ENCODE assay signal across 8 mouse cellular contexts in the genomic region with DNA sequence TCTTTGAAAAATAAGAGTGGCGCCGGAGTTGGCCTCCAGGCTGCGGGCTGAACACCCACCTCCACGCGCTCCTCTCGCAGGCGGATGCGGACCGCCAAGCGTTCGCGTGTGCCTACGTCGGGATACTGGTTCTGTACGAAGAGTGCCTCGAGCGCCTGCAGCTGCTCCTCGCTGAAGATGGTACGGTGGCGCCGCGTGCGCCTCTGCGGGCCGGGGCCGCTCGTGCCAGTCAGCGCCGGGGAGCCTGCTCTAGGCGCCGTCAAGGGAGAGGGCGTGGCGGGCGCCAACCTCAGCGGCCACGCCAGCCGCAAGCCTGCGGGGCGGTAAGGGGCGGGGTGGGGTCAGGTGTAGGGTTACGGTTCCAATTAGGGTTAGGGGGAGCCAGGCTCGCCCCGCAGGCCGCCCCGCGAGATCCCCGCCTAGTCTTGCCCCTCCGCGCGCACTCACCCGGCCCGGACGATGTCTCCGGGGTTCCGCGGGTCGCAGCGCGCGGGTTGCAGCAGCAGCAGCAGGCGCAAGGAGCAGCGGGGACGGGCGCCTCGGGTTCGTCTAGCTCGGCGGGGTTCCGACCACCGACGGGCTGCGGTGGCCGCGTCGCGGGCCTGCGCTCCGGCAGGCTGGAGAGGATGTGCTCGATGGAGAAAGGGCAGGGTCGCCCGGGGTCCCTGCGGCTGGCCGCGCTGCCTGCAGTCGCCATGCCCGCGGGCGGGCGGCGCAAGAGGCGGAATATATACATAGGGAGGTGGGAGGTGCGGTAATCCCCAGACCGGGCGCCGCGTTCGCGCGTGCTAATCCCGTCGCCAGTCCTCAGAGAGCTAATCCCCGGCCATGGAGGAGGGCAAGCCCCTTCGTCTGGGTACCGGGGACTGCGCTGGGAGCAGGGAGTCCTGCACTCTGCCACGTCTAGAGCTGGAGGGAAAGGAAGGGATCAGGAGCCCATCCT. TPM values are rescaled to one million over a fixed set of nuclear protein-coding genes. Genes with fewer than 3 reads are reported as not detected.
DNase-seq lines count a peak whose midpoint lies in the region; ATAC-seq lines count a peak whose summit lies in the region.

A gene (minus strand): TSS at position 753 of the 943 bp plus-strand sequence.

- H3K36me3 ChIP-seq in lung, embryonic 16.5 days (ENCODE audit: control insufficient read depth, insufficient read depth, low read length), result no peaks in the 10 kb centered on the region
- no peaks in the 10 kb centered on the region for H3K36me3 ChIP-seq in embryonic facial prominence, embryonic 10.5 days (replicated peaks)
- H3K36me3 ChIP-seq in hindbrain, embryonic 15.5 days, result no peaks in the 10 kb centered on the region
- no peaks in the 10 kb centered on the region for H3K36me3 ChIP-seq in midbrain, embryonic 11.5 days (ENCODE audit: control insufficient read depth, insufficient read depth, low read length)

- H3K9ac ChIP-seq in lung, embryonic 16.5 days (ENCODE audit: low read length), result 0 out of 2 replicates have a peak within 1 kb of the TSS, but pooled peaks have one; percentile 27
- no peak within 1 kb of the TSS for H3K9ac ChIP-seq in hindbrain, embryonic 15.5 days
- H3K9ac ChIP-seq in midbrain, embryonic 11.5 days (ENCODE audit: low read length), result peak within 1 kb of the TSS; percentile 38; the same call in 1 of the 2 replicates

- H3K4me3 ChIP-seq in lung, embryonic 16.5 days (ENCODE audit: low read length), result peak within 1 kb of the TSS; percentile 47
- peak within 1 kb of the TSS; percentile 59 for H3K4me3 ChIP-seq in embryonic facial prominence, embryonic 10.5 days
- peak within 1 kb of the TSS; percentile 29 for H3K4me3 ChIP-seq in hindbrain, embryonic 15.5 days
- peak within 1 kb of the TSS; percentile 32 for H3K4me3 ChIP-seq in midbrain, embryonic 11.5 days (ENCODE audit: low read depth, low read length)

- WGBS in lung, embryonic 16.5 days, result under 1% methylated on average over 96 of the region's 106 CpGs
- WGBS in embryonic facial prominence, embryonic 10.5 days, result under 1% methylated on average over 106 of the region's 106 CpGs
- WGBS in hindbrain, embryonic 15.5 days, result under 1% methylated on average over 104 of the region's 106 CpGs
- under 1% methylated on average over 103 of the region's 106 CpGs for WGBS in midbrain, embryonic 11.5 days

- peaks cover 64% of the 10 kb centered on the region for H3K27me3 ChIP-seq in lung, embryonic 16.5 days (ENCODE audit: control insufficient read depth, insufficient read depth, low read depth, low read length)
- peaks cover 80% of the 10 kb centered on the region for H3K27me3 ChIP-seq in embryonic facial prominence, embryonic 10.5 days (replicated peaks; ENCODE audit: low read depth, poor library complexity, severe bottlenecking)
- peaks cover 67% of the 10 kb centered on the region for H3K27me3 ChIP-seq in hindbrain, embryonic 15.5 days
- peaks cover 67% of the 10 kb centered on the region for H3K27me3 ChIP-seq in midbrain, embryonic 11.5 days (ENCODE audit: control insufficient read depth, insufficient read depth, low read length)

- no peak for ATAC-seq in lung, embryonic 16.5 days (ENCODE audit: low read depth)
- no peak for ATAC-seq in hindbrain, embryonic 15.5 days (ENCODE audit: low FRiP score, low read depth)
- ATAC-seq in midbrain, embryonic 11.5 days (ENCODE audit: low FRiP score), result 0 out of 2 replicates have a peak, but pooled peaks have one; percentile 12

- DNase-seq in lung, postnatal 25 days (ENCODE audit: low spot score), result no peak
- DNase-seq in embryonic facial prominence, embryonic 10.5 days (ENCODE audit: low spot score), result peak; percentile 66
- DNase-seq in midbrain, embryonic 11.5 days (ENCODE audit: low spot score, missing footprints), result peak; percentile 91
- DNase-seq in thymus, postnatal 4 days, result peak; percentile 65
- no peak for DNase-seq in frontal cortex, postnatal 14 days (ENCODE audit: low spot score in 2 of 2)
- no peak for DNase-seq in urinary bladder, adult 18-20 months (ENCODE audit: low spot score in 2 of 2)

- no peak within 1 kb of the TSS for H3K27ac ChIP-seq in lung, embryonic 16.5 days (ENCODE audit: low read length)
- peak within 1 kb of the TSS; percentile 44; the same call in 1 of the 2 replicates for H3K27ac ChIP-seq in embryonic facial prominence, embryonic 10.5 days (replicated peaks)
- no peak within 1 kb of the TSS for H3K27ac ChIP-seq in hindbrain, embryonic 15.5 days (replicated peaks)
- no peak within 1 kb of the TSS for H3K27ac ChIP-seq in midbrain, embryonic 11.5 days (ENCODE audit: low read depth, low read length)

- H3K4me1 ChIP-seq in lung, embryonic 16.5 days (replicated peaks; ENCODE audit: control insufficient read depth, insufficient read depth, low read length), result peaks cover 16% of the 10 kb centered on the region
- H3K4me1 ChIP-seq in embryonic facial prominence, embryonic 10.5 days, result peaks cover 20% of the 10 kb centered on the region
- H3K4me1 ChIP-seq in hindbrain, embryonic 15.5 days (replicated peaks), result peaks cover 19% of the 10 kb centered on the region
- peaks cover 17% of the 10 kb centered on the region for H3K4me1 ChIP-seq in midbrain, embryonic 11.5 days (ENCODE audit: control insufficient read depth, insufficient read depth, low read length)

- H3K4me2 ChIP-seq in lung, embryonic 16.5 days (ENCODE audit: low read depth, low read length), result peak within 1 kb of the TSS; percentile 74
- peak within 1 kb of the TSS; percentile 55 for H3K4me2 ChIP-seq in hindbrain, embryonic 15.5 days
- peak within 1 kb of the TSS; percentile 49 for H3K4me2 ChIP-seq in midbrain, embryonic 11.5 days

- H3K9me3 ChIP-seq in lung, embryonic 16.5 days (ENCODE audit: control insufficient read depth, low read length), result no peaks in the 10 kb centered on the region
- H3K9me3 ChIP-seq in embryonic facial prominence, embryonic 10.5 days, result no peaks in the 10 kb centered on the region
- no peaks in the 10 kb centered on the region for H3K9me3 ChIP-seq in hindbrain, embryonic 15.5 days
- no peaks in the 10 kb centered on the region for H3K9me3 ChIP-seq in midbrain, embryonic 11.5 days (ENCODE audit: control insufficient read depth, low read length)

RNA-seq across cellular contexts. Expression of the gene that starts here (rescaled TPM):
- not detected in 2 replicates for polyA plus RNA-seq in lung, embryonic 16.5 days (2015; fragmentation: Nextera tagmentation; extraction: Ambion mirVana)
- polyA plus RNA-seq in embryonic facial prominence, embryonic 10.5 days (2016; fragmentation: Nextera tagmentation; extraction: Ambion mirVana), result not detected in 2 replicates
- 1.1 and 1.2 TPM in 2 replicates for polyA plus RNA-seq in hindbrain, embryonic 15.5 days (2015; fragmentation: Nextera tagmentation; extraction: Ambion mirVana)
- 0.95 and 1.1 TPM in 2 replicates for polyA plus RNA-seq in midbrain, embryonic 11.5 days (2014; fragmentation: Nextera tagmentation; extraction: Ambion mirVana)

Comparison
In these comparisons a context has a peak if more than half of its experiments do, and no peak if none do; other contexts are left out.
1. Peak in DNase-seq, H3K4me3 ChIP-seq and H3K27ac ChIP-seq in embryonic facial prominence, embryonic 10.5 days; RNA of the gene not detected or under 1 TPM.
2. DNase-seq: peak in midbrain, embryonic 11.5 days (single experiment) and thymus, postnatal 4 days (single experiment); none in lung, postnatal 25 days (single experiment), frontal cortex, postnatal 14 days (0 of 2) and urinary bladder, adult 18-20 months (0 of 2).
3. Peak in every context shown above with its lines, with median percentiles within 50 percentile points of each other: H3K4me2 ChIP-seq and H3K4me3 ChIP-seq.